Mouse (Mus musculus) adrenal gland, adult 2 months (tissue): ENCODE measurements around the gene Gm49416. TPM values are rescaled to one million over a fixed set of nuclear protein-coding genes. Genes with fewer than 3 reads are reported as not detected.
A peak's percentile ranks its signal among the peaks of the same experiment; 100 is the strongest.
"Not testable (repeated sequence)": the region's sequence is repeated elsewhere in the genome, so short reads cannot be mapped to it uniquely, and the experiment has no call there.

Experiments used
- DNase-seq: peaks from one replicate; pipeline ENCODE4 v3.0.0; 2021
- polyA plus RNA-seq: library from polyadenylated mRNA; depleted of rRNA; stranded (reverse); fragments of >200 nt; gene quantifications from 2 replicates; pipeline ENCODE4 v1.2.3, GENCODE M21; 2012
- total RNA-seq, 2 experiments: library from RNA; stranded (reverse); gene quantifications; 2 replicates each; pipeline ENCODE4 v1.2.3; 2021

Gene Gm49416
- total and polyA plus RNA-seq, 3 experiments = 3.2 to 4.5 TPM; not detected in 1

DNA sequence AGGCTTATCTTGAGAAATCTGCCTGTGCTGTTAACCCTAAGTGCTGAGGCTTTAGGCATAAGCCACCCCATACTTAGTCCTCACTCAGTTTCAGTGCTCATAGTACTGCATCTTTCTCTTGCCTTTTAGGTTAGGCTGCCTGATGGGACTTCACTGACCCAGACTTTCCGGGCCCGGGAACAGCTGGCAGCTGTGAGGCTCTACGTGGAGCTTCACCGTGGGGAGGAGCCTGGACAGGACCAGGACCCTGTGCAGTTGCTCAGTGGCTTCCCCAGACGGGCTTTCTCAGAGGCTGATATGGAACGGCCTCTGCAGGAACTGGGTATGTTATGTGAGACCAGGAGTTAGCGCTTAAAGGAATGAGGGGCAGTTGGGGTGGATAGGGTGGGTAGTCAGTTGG, 13.7 kb upstream of the Gm49416 start:
- no peak for DNase-seq

- DNase-seq = peak; percentile 94
Observed at GRCm38 (mm10) chr19:8880311-8881033, 8.3 kb upstream of the Gm49416 start, which contains the start of gene Uqcc3. Gene Uqcc3, minus strand, starts transcription at chr19:8880923.

GRCm38 (mm10) chr19:8881034-8881392, 7.7 kb upstream of the Gm49416 start:
- no peak for DNase-seq

DNA sequence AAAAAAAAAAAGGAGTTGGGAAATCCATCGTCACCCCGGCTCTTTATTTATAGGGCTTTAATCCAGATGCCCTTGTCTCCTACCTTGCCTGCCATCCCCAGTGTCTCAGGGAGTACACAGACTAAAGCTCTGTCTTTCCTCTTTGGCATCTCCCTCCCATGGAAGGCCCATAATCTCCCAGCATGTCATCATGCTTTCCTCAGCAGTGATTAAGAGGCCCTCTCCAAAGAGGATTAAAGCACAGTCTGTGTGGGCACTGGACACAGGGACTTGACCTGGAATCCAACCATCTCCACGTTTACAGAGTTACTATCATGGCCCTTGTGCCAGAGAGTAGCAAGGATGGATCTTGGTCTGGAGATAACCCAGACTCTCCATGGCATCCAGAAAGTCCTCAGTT, 5.1 kb upstream of the Gm49416 start, which contains the start of the genes Lbhd1 and Gm49403:
Lbhd1 (plus strand) TSS at position 117 of the 400 bp plus-strand sequence.
Gm49403 (plus strand) TSS at position 315 of the 400 bp plus-strand sequence.
- no peak for DNase-seq

DNA sequence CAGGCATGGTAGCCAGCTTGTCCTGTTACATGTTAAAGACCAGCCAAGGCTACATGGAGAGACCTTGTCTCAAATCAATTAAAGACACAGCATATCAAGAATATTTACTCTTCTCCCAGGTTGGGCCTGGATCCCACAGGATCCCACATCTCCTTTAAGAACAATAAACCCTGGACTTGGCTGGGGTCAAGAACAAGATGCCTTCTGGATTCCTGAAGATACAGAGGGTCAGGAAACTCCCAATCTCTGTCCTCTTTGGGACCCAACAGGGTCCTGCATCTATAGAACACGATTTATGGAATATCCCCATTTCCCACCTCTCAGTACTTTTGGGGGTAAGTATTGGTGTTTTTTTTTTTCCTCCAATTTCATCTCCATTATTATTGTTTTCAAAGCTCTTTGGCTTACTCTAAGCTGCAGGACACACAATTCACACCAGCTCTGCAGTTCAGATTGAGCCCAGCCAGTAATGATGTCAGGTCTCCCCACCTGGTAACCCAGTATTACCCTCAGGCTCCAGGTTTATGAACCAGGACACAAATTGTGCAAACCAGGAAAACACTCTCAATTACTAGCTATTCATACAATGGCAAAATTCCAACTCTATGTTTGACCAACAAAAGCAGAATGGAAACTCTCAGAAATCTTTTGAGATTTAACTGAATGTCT, 1.7 kb upstream of the Gm49416 start:
- no peak for DNase-seq

GRCm38 (mm10) chr19:8887585-8888463, 902 bp upstream of the Gm49416 start:
- no peak for DNase-seq

- DNase-seq = peak; percentile 89
Observed at GRCm38 (mm10) chr19:8892829-8893766, 4.4 kb downstream of the Gm49416 start, which contains the start of gene Ints5. Gene Ints5, plus strand, starts transcription at chr19:8893005.

- DNase-seq = no peak
Observed at GRCm38 (mm10) chr19:8895397-8895960, 6.8 kb downstream of the Gm49416 start.

DNA sequence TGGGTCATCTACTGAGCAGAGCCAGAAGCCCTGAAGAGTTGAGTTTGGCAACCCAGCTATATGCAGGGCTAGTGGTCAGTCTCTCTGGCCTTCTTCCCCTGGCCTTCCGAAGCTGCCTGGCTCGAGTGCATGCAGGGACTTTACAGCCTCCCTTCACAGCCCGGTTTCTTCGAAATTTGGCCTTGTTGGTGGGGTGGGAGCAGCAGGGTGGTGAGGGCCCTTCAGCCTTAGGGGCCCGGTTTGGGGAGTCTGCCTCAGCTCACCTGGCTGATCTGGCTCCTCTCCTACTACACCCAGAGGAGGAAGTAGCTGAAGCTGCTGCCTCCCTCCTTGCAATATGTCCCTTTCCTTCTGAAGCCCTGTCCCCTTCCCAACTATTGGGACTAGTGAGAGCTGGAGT, 7.5 kb downstream of the Gm49416 start:
- DNase-seq = not testable (repeated sequence)

GRCm38 (mm10) chr19:8897211-8897864, 8.6 kb downstream of the Gm49416 start:
- peak; percentile 62 for DNase-seq

GRCm38 (mm10) chr19:8897865-8898495, 9.3 kb downstream of the Gm49416 start, which contains the start of gene Ganab:
Gene Ganab, plus strand, starts transcription at chr19:8898071.
- DNase-seq = peak; percentile 97

DNA sequence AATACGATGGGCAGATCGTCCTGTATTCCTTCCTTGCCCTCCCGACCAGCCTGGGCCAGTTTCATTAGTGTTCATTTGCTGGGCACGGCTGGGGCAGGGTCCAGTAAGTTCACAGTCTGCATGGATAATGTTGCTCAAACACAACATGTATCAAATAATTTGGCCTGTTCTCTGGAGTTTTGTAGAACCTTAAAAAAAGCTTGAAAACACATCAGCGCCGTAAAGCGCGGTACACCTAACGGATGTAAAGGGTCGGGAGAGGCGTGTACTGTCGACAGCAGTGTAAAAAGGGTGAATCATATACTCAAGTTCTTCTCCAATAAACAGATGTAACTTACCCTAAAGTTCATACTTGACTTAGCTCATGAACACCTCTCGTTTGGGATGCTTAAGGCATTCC, 9.8 kb downstream of the Gm49416 start:
- no peak for DNase-seq

DNA sequence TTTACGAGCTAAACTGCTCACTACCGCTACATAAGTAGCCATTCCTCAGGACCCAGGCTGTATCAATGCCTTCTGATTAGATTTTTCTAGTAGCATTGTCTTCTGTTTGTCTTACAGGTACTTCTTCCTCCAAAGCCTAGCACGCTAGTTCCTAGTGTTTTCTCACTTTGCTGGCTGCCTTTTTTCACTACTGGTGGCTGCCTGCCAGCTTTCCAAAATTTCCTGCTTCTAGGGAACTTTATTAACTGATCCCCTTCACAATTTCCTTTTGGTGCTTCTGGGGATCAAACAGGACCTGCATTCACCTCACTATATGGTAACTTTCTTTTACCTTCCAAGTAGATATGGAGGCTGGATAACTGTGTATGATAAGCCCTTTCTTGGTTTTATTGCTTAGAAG, 10.4 kb downstream of the Gm49416 start:
- no peak for DNase-seq

- DNase-seq = no peak
Observed at GRCm38 (mm10) chr19:8903412-8903811, 14.7 kb downstream of the Gm49416 start.

GRCm38 (mm10) chr19:8908531-8908930, 19.8 kb downstream of the Gm49416 start:
- no peak for DNase-seq

DNA sequence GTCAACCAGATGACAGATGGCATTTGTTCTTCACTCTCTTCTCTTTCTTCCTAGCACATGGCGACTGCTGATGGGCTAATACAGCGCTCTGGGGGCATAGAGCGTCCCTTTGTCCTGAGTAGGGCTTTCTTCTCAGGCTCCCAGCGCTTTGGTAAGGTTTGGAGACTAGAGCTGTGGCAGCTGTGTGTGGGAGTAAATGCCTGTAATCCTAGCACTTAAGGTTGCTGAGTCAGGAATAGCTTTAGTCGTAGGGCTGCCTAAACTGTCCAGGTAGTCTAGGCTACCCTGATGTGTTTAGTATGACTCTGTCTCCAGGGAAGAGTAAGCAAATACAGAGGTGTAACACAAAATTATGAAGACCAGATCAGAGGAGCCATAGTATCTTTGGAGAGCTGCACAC, 23.1 kb downstream of the Gm49416 start:
- no peak for DNase-seq

DNA sequence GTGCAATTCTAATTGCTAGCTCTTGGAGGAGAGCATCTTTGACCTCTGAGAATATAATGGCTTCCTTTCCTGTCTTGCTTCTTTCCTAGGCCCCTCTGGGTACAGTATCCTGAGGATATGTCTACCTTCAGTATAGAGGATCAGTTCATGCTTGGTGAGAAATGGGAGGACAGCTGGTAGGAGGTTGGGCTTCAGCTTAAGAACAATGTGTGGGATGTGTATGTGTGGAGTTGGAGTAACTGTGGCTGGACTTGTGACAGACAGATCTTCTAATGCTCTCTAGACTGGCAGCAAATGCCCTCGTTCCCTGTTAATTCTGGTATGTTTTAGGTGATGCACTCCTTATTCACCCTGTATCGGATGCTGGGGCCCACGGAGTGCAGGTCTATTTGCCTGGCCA, 25.5 kb downstream of the Gm49416 start:
- no peak for DNase-seq

DNA sequence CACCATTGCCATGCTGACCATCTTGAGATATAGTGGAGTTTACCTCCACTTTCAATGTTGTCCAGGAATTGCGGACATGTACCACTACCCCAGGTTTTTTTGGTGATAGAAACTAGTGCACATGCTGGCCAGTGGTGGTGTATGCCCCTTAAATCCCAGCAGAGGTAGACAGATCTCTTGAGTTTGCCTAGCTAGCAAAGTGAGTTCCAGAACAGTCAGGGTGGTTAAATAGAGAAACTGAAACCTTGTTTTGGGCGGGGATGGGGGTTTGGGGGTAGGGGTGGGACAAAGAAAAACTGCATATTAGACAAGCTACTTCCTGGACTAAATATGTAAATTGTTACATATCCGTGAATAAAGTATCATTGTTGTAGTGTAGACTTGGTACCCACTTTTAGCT, 30.3 kb downstream of the Gm49416 start:
- DNase-seq = no peak

GRCm38 (mm10) chr19:8919684-8920072, 31.0 kb downstream of the Gm49416 start:
- DNase-seq = no peak
